Mouse (Mus musculus) bone marrow macrophage, adult 2 months (primary cell): ENCODE results near the gene Fxn. TPM values are rescaled to one million over a fixed set of nuclear protein-coding genes. Genes with fewer than 3 reads are reported as not detected.

Experiments
- H3K27ac ChIP-seq: 2 replicates; pipeline ENCODE4 v1.5.1; 2012; ENCODE audit warnings: low read depth, low read length; ENCODE audit not compliant: insufficient read depth
- H3K4me1 ChIP-seq: 2 replicates; pipeline ENCODE4 v1.6.1; 2012; ENCODE audit warnings: low read length; ENCODE audit not compliant: control insufficient read depth, insufficient read depth
- H3K4me3 ChIP-seq: 2 replicates; pipeline ENCODE4 v1.5.1; 2012; ENCODE audit warnings: mild to moderate bottlenecking, low read length, moderate library complexity; ENCODE audit not compliant: insufficient read depth
- CTCF ChIP-seq: IDR thresholded peaks from 2 replicates; pipeline ENCODE4 v1.5.1; 2012; ENCODE audit warnings: low read depth, mild to moderate bottlenecking, low read length, moderate library complexity
- POLR2A ChIP-seq: IDR thresholded peaks from 2 replicates; pipeline ENCODE4 v1.6.1; 2012; ENCODE audit warnings: mild to moderate bottlenecking, low read depth, low read length, borderline replicate concordance
- polyA plus RNA-seq: library from polyadenylated mRNA; stranded (reverse); fragments of >200 nt; gene quantifications from 2 replicates; pipeline ENCODE4 v1.2.4, GENCODE M21; 2012; ENCODE audit not compliant: missing spikeins, insufficient read depth, insufficient read length

The Fxn gene
- 3.1 and 3.6 TPM in 2 replicates for polyA plus RNA-seq

DNA sequence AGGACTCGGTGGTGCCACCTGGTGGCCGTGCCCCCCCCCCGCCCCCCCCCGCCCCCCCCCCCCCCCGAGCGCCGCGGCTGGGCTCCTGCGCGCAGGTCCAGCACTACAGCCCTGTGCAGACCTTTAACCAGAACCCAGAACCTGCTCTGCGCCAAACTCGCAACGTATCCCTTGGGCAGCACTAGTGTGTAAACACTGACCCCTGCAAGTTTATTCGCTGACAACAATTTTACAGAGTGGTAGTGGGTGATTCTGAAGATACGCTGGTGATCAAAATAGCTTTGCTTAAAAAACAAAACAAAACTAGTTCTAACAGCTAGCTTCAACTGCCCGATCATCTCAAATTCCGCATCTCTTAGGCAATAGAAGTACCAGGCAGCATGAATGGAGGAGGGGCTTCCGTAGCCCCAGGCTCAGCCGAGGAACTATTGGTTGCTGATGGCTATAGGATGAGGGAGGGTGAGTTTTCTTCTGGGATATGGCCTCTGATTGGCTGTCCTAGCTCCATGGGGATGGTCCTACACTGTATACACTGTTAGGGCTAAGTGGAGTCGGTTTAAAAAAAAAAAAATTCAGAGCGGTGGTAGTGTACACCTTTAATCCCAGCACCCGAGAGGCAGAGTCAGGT is at the start of gene Fxn:
Gene Fxn (minus strand): TSS at position 5 of the 628 bp plus-strand sequence.
- peak within 1 kb of the TSS; percentile 44 for H3K27ac ChIP-seq
- TF ChIP-seq POLR2A = no peak
- no peak for TF ChIP-seq CTCF
- H3K4me1 ChIP-seq = peaks cover 18% of the 10 kb centered on the region
- H3K4me3 ChIP-seq = peak within 1 kb of the TSS; percentile 75

DNA sequence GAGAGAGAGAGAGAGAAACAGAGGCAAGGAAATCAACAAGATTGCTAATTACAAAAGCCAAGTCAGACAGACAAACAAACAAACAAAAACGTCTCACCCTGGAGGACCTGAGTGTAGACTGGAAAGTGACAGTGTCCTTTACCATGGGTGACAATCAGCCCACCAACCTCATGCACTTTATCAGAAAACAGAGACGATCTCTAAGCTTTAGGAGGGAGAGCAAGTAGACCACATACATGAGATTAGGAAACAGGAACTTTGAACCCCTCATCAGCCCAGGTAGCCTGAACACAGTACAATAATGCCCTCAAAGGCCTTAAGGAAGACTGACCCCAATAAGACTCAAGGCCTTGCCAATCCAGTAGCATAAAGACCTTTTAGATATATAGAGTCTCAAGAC is 47.5 kb upstream of the Fxn start:
- H3K27ac ChIP-seq = no peak overlapping the region
- TF ChIP-seq POLR2A = no peak
- no peak for TF ChIP-seq CTCF
- H3K4me1 ChIP-seq = no peaks in the 10 kb centered on the region
- H3K4me3 ChIP-seq = no peak overlapping the region

DNA sequence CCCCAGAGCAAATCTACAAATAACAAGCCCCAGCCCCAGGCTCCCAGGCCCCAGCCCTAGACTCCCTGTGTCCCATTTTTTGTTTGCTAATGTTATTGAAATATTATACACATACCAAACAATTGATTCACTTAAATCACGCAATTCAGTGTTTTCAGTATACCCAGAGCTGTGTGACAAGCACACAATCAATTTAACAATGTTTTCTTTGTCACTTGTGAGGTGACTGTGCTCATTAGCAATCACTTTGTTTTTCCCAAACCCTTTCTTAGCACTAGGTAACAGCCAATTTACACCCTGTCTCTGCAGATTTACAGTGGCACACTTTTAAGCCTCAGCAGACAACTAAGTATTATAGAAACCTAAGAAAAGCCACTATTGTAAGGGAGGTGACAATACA is 46.6 kb upstream of the Fxn start:
- Histone ChIP-seq H3K27ac (no peak overlapping the region), H3K4me3 (no peak overlapping the region), H3K4me1 (no peaks in the 10 kb centered on the region)
- TF ChIP-seq POLR2A (no peak), CTCF (no peak)

DNA sequence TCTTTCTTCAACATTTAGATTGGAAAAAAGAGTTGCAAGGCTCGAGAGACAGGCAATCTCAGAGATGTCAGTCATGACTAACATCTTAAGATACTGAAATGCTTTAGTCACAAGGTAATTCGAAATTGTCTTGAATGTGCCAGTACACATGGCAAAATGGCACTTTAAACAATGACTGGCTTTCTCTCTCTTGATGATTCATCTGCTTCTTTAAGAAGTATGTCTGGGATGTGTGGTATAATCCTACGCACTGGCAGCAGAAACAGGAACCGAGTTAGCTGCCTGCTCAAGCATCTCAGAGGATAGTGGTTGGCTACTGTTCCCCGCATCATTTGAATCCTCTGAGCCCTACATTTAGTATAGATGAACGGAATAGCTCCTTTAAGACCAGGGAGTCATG is 45.3 kb upstream of the Fxn start:
- Histone ChIP-seq H3K27ac (no peak overlapping the region), H3K4me1 (no peaks in the 10 kb centered on the region), H3K4me3 (no peak overlapping the region)
- no peak for TF ChIP-seq POLR2A
- TF ChIP-seq CTCF = no peak

DNA sequence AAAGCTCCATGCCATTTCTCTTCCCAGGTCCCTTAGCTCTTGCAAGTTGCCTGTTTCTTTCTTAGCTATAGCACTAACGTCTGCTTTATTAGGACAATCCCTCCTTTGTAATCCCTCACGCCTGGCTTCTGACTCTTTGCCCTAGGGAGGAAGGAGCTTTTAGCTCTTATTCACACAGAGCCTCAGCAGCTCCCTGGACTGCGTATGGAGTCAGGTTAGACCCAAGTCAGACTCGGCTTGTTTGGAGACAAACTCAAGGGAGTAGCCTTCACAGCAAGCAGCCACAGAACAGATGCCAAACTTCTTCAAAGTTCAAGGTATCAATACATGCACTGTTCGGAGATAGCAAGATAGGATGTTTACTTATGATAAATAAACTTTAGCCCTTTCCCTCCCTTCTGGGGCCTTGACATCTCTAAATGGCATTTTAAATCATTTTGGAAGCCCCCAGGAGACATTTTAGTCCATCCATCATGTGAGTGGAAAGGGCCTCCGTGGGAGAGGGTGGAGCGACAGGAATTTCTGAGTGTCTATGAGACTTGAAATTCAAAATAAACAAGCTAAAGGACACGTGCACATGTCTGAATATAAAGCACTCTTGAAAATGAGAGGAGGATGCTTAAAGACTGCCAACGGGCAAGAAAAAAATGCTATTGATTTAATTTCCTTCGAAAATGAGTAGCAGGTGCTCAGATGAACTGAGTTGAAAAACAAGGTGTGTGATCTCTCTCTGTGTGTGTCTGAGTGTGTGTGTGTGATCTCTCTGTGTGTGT is 43.6 kb upstream of the Fxn start:
- Histone ChIP-seq H3K27ac (no peak overlapping the region), H3K4me3 (no peak overlapping the region), H3K4me1 (no peaks in the 10 kb centered on the region)
- TF ChIP-seq CTCF (no peak), POLR2A (no peak)

DNA sequence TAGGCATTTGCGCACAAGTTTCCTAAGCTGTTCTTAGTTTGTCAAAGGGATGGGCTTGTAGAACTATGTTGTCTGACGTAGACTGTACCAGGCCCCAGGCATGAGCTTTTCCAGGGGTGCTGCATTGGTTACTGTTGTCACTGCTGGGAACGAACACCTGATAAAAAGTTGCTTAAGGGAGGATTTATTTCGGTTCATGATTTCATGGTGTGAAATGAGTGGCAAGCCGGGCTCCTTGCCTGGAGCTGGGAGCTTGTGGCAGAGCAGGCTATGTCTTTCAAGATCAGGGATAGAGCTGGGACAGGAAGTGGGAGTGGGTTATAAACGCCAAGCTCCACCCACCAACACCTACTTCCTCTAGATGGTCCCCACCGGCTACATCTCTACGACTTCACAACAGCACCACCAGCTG is 41.5 kb upstream of the Fxn start:
- no peak overlapping the region for H3K27ac ChIP-seq
- no peak overlapping the region for H3K4me3 ChIP-seq
- TF ChIP-seq POLR2A (no peak), CTCF (no peak)
- H3K4me1 ChIP-seq = no peaks in the 10 kb centered on the region

DNA sequence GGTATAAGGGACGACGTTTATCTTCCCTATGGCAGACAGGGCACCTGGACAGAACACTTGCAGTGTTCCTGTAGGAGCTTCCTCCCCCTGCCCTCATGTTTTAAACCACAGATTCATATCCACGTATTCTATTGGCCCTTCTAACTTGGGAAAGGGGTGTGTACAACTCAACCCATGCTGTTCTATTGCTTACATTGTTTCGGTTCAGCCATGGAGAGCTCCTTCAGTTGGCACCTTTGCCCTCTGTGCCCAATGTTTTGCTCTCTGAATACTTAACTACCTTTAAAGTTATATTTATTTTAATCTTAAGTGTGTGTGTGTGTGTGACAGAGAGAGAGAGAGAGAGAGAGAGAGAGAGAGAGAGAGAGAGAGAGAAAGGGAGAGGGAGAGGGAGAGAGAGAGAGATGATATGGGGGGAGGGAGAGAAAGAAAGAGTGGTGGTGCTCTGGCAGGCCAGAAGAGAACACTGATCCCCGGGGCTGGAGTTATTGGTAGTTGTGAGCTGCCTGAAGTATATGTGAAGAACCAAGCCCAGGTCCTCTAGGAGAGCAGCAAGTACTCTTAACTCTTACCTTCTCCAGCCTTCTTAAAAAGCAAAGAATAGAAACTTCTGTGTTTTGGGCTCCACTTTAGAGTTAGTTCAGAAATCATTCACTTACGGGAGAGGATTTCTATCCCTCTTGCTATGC is 41.0 kb upstream of the Fxn start:
- no peaks in the 10 kb centered on the region for H3K4me1 ChIP-seq
- no peak for TF ChIP-seq CTCF
- no peak overlapping the region for H3K27ac ChIP-seq
- H3K4me3 ChIP-seq = no peak overlapping the region

DNA sequence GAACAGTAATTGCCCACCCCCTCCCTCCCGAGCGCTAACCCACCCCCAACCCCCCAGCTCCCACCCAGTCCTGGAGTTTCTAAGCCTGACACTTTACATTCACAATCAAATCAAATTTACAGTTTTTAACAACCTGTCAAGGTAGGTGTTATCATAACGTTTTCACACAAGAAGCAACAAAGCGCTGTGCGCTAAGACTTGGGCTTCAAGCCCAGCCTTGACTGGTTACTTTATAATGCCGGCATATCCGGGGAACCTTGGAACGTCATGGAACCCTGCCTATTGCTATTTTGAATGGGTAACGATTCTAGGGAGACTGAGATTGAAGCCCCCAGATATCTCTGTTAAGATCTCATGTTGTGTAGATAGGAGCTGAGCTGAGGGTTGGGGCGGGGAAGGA is 37.8 kb upstream of the Fxn start:
- Histone ChIP-seq H3K4me3 (no peak overlapping the region), H3K4me1 (no peaks in the 10 kb centered on the region), H3K27ac (no peak overlapping the region)
- TF ChIP-seq CTCF = no peak
- TF ChIP-seq POLR2A = no peak

DNA sequence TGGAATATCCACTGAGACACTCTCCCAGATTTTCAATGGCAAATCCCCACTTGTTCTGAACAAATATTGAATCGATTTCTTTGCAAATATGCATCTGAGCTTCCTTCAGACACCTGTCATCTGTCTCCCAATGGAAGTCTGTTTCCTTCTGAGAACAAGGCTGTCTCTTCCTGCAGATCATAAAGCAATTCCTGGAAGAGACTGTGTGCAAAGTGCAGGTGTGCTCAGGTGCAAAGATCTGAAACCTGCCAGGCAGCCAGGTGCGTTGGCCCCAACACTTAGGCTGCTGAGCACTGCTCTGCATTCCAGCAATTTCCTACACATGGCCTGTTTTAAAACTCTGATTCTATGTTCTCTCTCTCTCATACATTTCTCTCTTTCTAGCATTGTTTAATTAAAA is 37.3 kb upstream of the Fxn start:
- no peak overlapping the region for H3K4me3 ChIP-seq
- H3K4me1 ChIP-seq = no peaks in the 10 kb centered on the region
- TF ChIP-seq CTCF (no peak), POLR2A (no peak)
- no peak overlapping the region for H3K27ac ChIP-seq

DNA sequence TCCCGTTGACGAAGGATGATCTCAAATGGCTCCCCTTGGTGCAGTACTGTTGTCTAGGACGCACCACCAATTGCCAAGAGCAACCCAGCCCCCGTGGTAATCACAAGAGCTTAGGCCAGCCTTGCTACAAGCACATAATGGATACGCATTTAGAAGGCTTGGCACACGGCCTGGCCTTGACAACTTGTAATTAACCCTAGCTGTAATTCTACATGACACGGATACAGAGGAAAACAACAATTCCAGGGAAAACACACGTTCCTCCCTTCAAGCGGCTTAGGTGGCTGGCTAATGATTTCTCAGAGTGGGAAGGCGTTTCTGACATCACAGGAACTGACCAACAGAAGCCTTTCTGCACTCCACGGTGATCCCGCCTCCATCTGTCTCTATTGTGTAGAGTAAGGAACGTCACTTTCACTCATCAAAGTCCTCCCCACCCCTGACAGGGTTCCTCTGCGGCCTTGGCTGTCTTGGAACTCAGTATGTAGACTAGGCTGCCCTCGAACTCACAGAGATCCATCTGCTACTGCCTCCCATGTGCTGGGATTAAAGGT is 36.7 kb upstream of the Fxn start:
- Histone ChIP-seq H3K27ac (no peak overlapping the region), H3K4me1 (no peaks in the 10 kb centered on the region), H3K4me3 (no peak overlapping the region)
- no peak for TF ChIP-seq POLR2A
- no peak for TF ChIP-seq CTCF
